Mouse (Mus musculus) midbrain, embryonic 16.5 days (tissue): ENCODE results near the gene Foxo3. TPM values are rescaled to one million over a fixed set of nuclear protein-coding genes. Genes with fewer than 3 reads are reported as not detected.

Experiments used
- ATAC-seq: fragments of 200-750 bp; cut with Nextera tagmentation; 2 replicates; pipeline ENCODE4 v1.8.0; 2017; ENCODE audit warnings: moderate TSS enrichment
- H3K27ac ChIP-seq: fragments of 300-500 bp; sonication (generic); 2 replicates; pipeline ENCODE4 v1.5.1; 2014; ENCODE audit warnings: mild to moderate bottlenecking, low read length, mixed read lengths
- H3K27me3 ChIP-seq: fragments of 300-500 bp; sonication (generic); 2 replicates; pipeline ENCODE4 v1.6.1; 2014; ENCODE audit warnings: low read depth, low read length, mixed read lengths; ENCODE audit not compliant: control insufficient read depth, insufficient read depth
- H3K36me3 ChIP-seq: fragments of 300-500 bp; sonication (generic); 2 replicates; pipeline ENCODE4 v1.6.1; 2014; ENCODE audit warnings: mild to moderate bottlenecking, low read length, moderate library complexity, mixed read lengths; ENCODE audit not compliant: control insufficient read depth, insufficient read depth
- H3K4me1 ChIP-seq: fragments of 300-500 bp; sonication (generic); 2 replicates; pipeline ENCODE4 v1.6.1; 2014; ENCODE audit warnings: mild to moderate bottlenecking, low read length, mixed read lengths; ENCODE audit not compliant: control insufficient read depth, insufficient read depth
- H3K4me2 ChIP-seq: fragments of 300-500 bp; sonication (generic); 2 replicates; pipeline ENCODE4 v1.6.1; 2014; ENCODE audit warnings: mild to moderate bottlenecking, low read length, mixed read lengths
- H3K4me3 ChIP-seq: fragments of 300-500 bp; sonication (generic); 2 replicates; pipeline ENCODE4 v1.5.1; 2014; ENCODE audit warnings: low read depth, mild to moderate bottlenecking, low read length, moderate library complexity, mixed read lengths
- H3K9ac ChIP-seq: fragments of 300-500 bp; sonication (generic); 2 replicates; pipeline ENCODE4 v1.6.1; 2014; ENCODE audit warnings: low read depth, low read length, mixed read lengths
- H3K9me3 ChIP-seq: fragments of 300-500 bp; sonication (generic); replicated peaks from 2 replicates; pipeline ENCODE4 v1.6.1; 2014; ENCODE audit warnings: mild to moderate bottlenecking, low read length, mixed read lengths; ENCODE audit not compliant: control insufficient read depth, poor library complexity, severe bottlenecking
- WGBS: fragments of 180-500 bp; shearing (Covaris S2); extraction: QIAGEN DNeasy Blood & Tissue Kit; methylation state at CpG from one replicate; pipeline ENCODE4 v1.1.7; 2014; 5-methylcytosine and 5-hydroxymethylcytosine counted together
- polyA plus RNA-seq: library from polyadenylated mRNA; unstranded; fragments of >200 nt; fragmentation: Nextera tagmentation; extraction: Ambion mirVana; gene quantifications from 2 replicates; pipeline ENCODE4 v1.2.1, GENCODE M21; 2015

The Foxo3 gene
- polyA plus RNA-seq, 1 experiment from 2014 or later, result 3.8 TPM

GRCm38 (mm10) chr10:42273403-42273759 lies 3.2 kb downstream of the Foxo3 start:
- ATAC-seq, result no peak
- Histone ChIP-seq H3K4me2 (peak overlapping the region; percentile 97; the same call in 1 of the 2 replicates), H3K4me1 (peaks cover 23% of the 10 kb centered on the region), H3K9ac (0 out of 2 replicates have a peak overlapping the region, but pooled peaks have one; percentile 31), H3K36me3 (no peaks in the 10 kb centered on the region), H3K27me3 (no peaks in the 10 kb centered on the region; the same call in 1 of the 2 replicates), H3K9me3 (no peaks in the 10 kb centered on the region), H3K4me3 (0 out of 2 replicates have a peak overlapping the region, but pooled peaks have one; percentile 11), H3K27ac (no peak overlapping the region)
- 65% methylated on average over 6 of the region's 6 CpGs for WGBS

- H3K9ac ChIP-seq, result no peak overlapping the region
- peaks cover 23% of the 10 kb centered on the region for H3K4me1 ChIP-seq
- no peaks in the 10 kb centered on the region for H3K36me3 ChIP-seq
- ATAC-seq, result no peak
- no peak overlapping the region for H3K4me2 ChIP-seq
- no peak overlapping the region for H3K27ac ChIP-seq
- 59% methylated on average over 11 of the region's 11 CpGs for WGBS
- no peaks in the 10 kb centered on the region for H3K9me3 ChIP-seq
- H3K4me3 ChIP-seq, result no peak overlapping the region
- H3K27me3 ChIP-seq, result no peaks in the 10 kb centered on the region; the same call in 1 of the 2 replicates
Measured at GRCm38 (mm10) chr10:42271454-42272230, 4.9 kb downstream of the Foxo3 start.

- Histone ChIP-seq H3K4me2 (no peak overlapping the region), H3K27me3 (no peaks in the 10 kb centered on the region; the same call in 1 of the 2 replicates), H3K4me1 (peaks cover 23% of the 10 kb centered on the region), H3K36me3 (no peaks in the 10 kb centered on the region; the same call in 1 of the 2 replicates), H3K9me3 (no peaks in the 10 kb centered on the region), H3K27ac (no peak overlapping the region), H3K4me3 (no peak overlapping the region), H3K9ac (no peak overlapping the region)
- 66% methylated on average over 10 of the region's 10 CpGs for WGBS
- ATAC-seq, result no peak
Measured at GRCm38 (mm10) chr10:42270277-42271083, 6.1 kb downstream of the Foxo3 start.

GRCm38 (mm10) chr10:42269281-42270025 lies 7.1 kb downstream of the Foxo3 start:
- WGBS, result 78% methylated on average over 15 of the region's 15 CpGs
- no peak overlapping the region for H3K27ac ChIP-seq
- no peak for ATAC-seq
- no peaks in the 10 kb centered on the region; the same call in 1 of the 2 replicates for H3K27me3 ChIP-seq
- peaks cover 14% of the 10 kb centered on the region for H3K4me1 ChIP-seq
- no peak overlapping the region for H3K9ac ChIP-seq
- no peak overlapping the region for H3K4me3 ChIP-seq
- no peak overlapping the region for H3K4me2 ChIP-seq
- H3K36me3 ChIP-seq, result no peaks in the 10 kb centered on the region; the same call in 1 of the 2 replicates
- no peaks in the 10 kb centered on the region for H3K9me3 ChIP-seq

- no peak overlapping the region for H3K4me2 ChIP-seq
- H3K4me3 ChIP-seq, result no peak overlapping the region
- ATAC-seq, result no peak
- H3K9me3 ChIP-seq, result no peaks in the 10 kb centered on the region
- H3K27me3 ChIP-seq, result no peaks in the 10 kb centered on the region
- WGBS, result 77% methylated on average over 5 of the region's 5 CpGs
- H3K4me1 ChIP-seq, result peaks cover 4% of the 10 kb centered on the region; the same call in 1 of the 2 replicates
- H3K9ac ChIP-seq, result no peak overlapping the region
- no peaks in the 10 kb centered on the region; the same call in 1 of the 2 replicates for H3K36me3 ChIP-seq
- H3K27ac ChIP-seq, result no peak overlapping the region
Measured at GRCm38 (mm10) chr10:42267811-42268545, 8.6 kb downstream of the Foxo3 start.

- Histone ChIP-seq H3K4me3 (no peak overlapping the region), H3K27ac (no peak overlapping the region), H3K27me3 (no peaks in the 10 kb centered on the region), H3K36me3 (no peaks in the 10 kb centered on the region; the same call in 1 of the 2 replicates), H3K4me2 (no peak overlapping the region), H3K9me3 (no peaks in the 10 kb centered on the region), H3K4me1 (no peaks in the 10 kb centered on the region), H3K9ac (no peak overlapping the region)
- no peak for ATAC-seq
- 92% methylated on average over 11 of the region's 11 CpGs for WGBS
Measured at GRCm38 (mm10) chr10:42265021-42265689, 11.4 kb downstream of the Foxo3 start.

- no peak for ATAC-seq
- Histone ChIP-seq H3K27ac (no peak overlapping the region), H3K9me3 (no peaks in the 10 kb centered on the region), H3K36me3 (no peaks in the 10 kb centered on the region; the same call in 1 of the 2 replicates), H3K27me3 (no peaks in the 10 kb centered on the region), H3K4me2 (no peak overlapping the region), H3K4me3 (no peak overlapping the region), H3K4me1 (no peaks in the 10 kb centered on the region), H3K9ac (no peak overlapping the region)
- WGBS, result 87% methylated on average over 5 of the region's 5 CpGs
Measured at GRCm38 (mm10) chr10:42264195-42264594, 12.4 kb downstream of the Foxo3 start.

- no peak for ATAC-seq
- H3K9ac ChIP-seq, result no peak overlapping the region
- WGBS, result 90% methylated on average over 8 of the region's 8 CpGs
- H3K9me3 ChIP-seq, result no peaks in the 10 kb centered on the region
- H3K36me3 ChIP-seq, result no peaks in the 10 kb centered on the region; the same call in 1 of the 2 replicates
- H3K27me3 ChIP-seq, result no peaks in the 10 kb centered on the region
- H3K4me2 ChIP-seq, result no peak overlapping the region
- H3K27ac ChIP-seq, result no peak overlapping the region
- H3K4me1 ChIP-seq, result no peaks in the 10 kb centered on the region
- no peak overlapping the region for H3K4me3 ChIP-seq
Measured at GRCm38 (mm10) chr10:42263701-42264100, 12.9 kb downstream of the Foxo3 start.
